Mouse (Mus musculus): ENCODE results near the gene Lclat1. TPM values are rescaled to one million over a fixed set of nuclear protein-coding genes. Genes with fewer than 3 reads are reported as not detected.
"Not testable (repeated sequence)": the region's sequence is repeated elsewhere in the genome, so short reads cannot be mapped to it uniquely, and the experiment has no call there.

Gene Lclat1
- polyA plus RNA-seq, 1 experiment from 2014 or later: 17.0 TPM

GRCm38 (mm10) chr17:73275066-73275465 is 167.3 kb downstream of the Lclat1 start:
- peaks cover 11% of the 10 kb centered on the region for H3K4me1 ChIP-seq
- peak; percentile 79 for ATAC-seq (replicated peaks; ENCODE audit: low FRiP score)
- no peak overlapping the region for H3K4me3 ChIP-seq (replicated peaks)
- no peaks in the 10 kb centered on the region for H3K9me3 ChIP-seq (replicated peaks)
- H3K36me3 ChIP-seq: no peaks in the 10 kb centered on the region
- no peak overlapping the region for H3K27ac ChIP-seq
- H3K4me2 ChIP-seq: no peak overlapping the region
- H3K9ac ChIP-seq: no peak overlapping the region
- H3K27me3 ChIP-seq: 0 out of 2 replicates have a peak, but pooled peaks cover 4% of the 10 kb centered on the region
- WGBS: 42% methylated on average over 10 of the region's 10 CpGs

- H3K36me3 ChIP-seq: no peaks in the 10 kb centered on the region
- H3K4me3 ChIP-seq (replicated peaks): no peak overlapping the region
- no peaks in the 10 kb centered on the region for H3K9me3 ChIP-seq (replicated peaks)
- no peak overlapping the region for H3K27ac ChIP-seq
- no peak for ATAC-seq (replicated peaks; ENCODE audit: low FRiP score)
- peaks cover 11% of the 10 kb centered on the region for H3K4me1 ChIP-seq
- H3K9ac ChIP-seq: no peak overlapping the region
- H3K4me2 ChIP-seq: no peak overlapping the region
- 0 out of 2 replicates have a peak, but pooled peaks cover 4% of the 10 kb centered on the region for H3K27me3 ChIP-seq
- WGBS: 94% methylated on average over 4 of the region's 4 CpGs
Observed at GRCm38 (mm10) chr17:73277770-73278169, 170.0 kb downstream of the Lclat1 start.

- not testable (repeated sequence) for H3K36me3 ChIP-seq; ATAC-seq (replicated peaks; ENCODE audit: low FRiP score); H3K27ac ChIP-seq; H3K4me1 ChIP-seq; H3K4me3 ChIP-seq (replicated peaks); H3K4me2 ChIP-seq; H3K27me3 ChIP-seq; H3K9me3 ChIP-seq (replicated peaks); H3K9ac ChIP-seq
- 44% methylated on average over 6 of the region's 6 CpGs for WGBS
Observed at GRCm38 (mm10) chr17:73282702-73283101, 174.9 kb downstream of the Lclat1 start.

- ATAC-seq (replicated peaks; ENCODE audit: low FRiP score): no peak
- Histone ChIP-seq H3K36me3 (no peaks in the 10 kb centered on the region), H3K9me3 (replicated peaks) (no peaks in the 10 kb centered on the region), H3K27ac (0 out of 2 replicates have a peak overlapping the region, but pooled peaks have one; percentile 51), H3K4me3 (replicated peaks) (no peak overlapping the region), H3K4me2 (no peak overlapping the region), H3K4me1 (no peaks in the 10 kb centered on the region), H3K9ac (no peak overlapping the region), H3K27me3 (no peaks in the 10 kb centered on the region)
- 17% methylated on average over 2 of the region's 2 CpGs for WGBS
Observed at GRCm38 (mm10) chr17:73284301-73284700, 176.5 kb downstream of the Lclat1 start.

Other genes with a start within 250 kb of the Lclat1 start
- 7.1 and 8.9 TPM in 2 replicates for gene Lbh, start 189.7 kb upstream of the Lclat1 start, polyA plus RNA-seq (2015; fragmentation: Nextera tagmentation; extraction: Ambion mirVana)